Comparison of ENCODE assay signal across 10 mouse cellular contexts in the genomic region with DNA sequence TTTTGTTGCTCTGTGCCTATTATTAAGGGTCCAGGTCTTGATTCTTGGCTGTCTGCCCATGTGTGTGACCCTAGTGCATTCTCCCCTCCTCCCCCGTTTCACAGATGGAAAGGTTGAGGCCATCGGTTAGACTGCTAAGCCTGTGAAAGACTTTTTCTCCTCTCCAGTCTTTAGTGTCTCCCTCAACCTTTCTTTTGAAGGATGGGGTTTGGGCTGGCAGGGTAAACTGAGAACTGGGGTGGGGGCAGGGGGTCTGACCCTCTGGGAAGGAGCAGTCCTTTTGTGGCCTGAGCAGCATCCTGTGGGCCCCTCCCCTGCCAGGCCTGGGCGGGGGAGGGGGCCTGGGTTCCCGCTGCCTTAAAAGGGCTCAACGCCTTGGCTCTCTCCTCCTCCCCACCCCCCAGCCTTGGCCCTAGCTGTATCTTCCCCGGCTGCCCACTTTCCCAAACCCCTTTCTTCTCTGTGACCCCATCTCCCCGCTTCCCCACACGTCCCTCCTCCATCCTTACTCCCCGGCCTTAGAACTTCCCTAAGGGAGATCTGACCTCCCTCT. TPM values are rescaled to one million over a fixed set of nuclear protein-coding genes. Genes with fewer than 3 reads are reported as not detected.
DNase-seq lines count a peak whose midpoint lies in the region; ATAC-seq lines count a peak whose summit lies in the region.
"Had no signal": no experiment of that assay in that cellular context is flagged by ENCODE, and none has a peak within 500 bp of the region (broad histone marks: within the 10 kb centered on the region; RNA-seq: fewer than 3 reads in every experiment).

No protein-coding gene starts in this region.

- DNase-seq in adrenal gland, postnatal 14 days: peak; percentile 29
- no peak for DNase-seq in adrenal gland, adult 8-10 months
- no peak for DNase-seq in kidney, postnatal 14 days
- no peak for DNase-seq in embryonic facial prominence, embryonic 11.5 days (ENCODE audit: low spot score)
- no peak for DNase-seq in cerebellum, adult 18-20 months
- DNase-seq: cerebellum, adult 8-10 months; retina, postnatal 1 day had no signal

- no peaks in the 10 kb centered on the region for H3K9me3 ChIP-seq in kidney, embryonic 15.5 days (replicated peaks)
- no peaks in the 10 kb centered on the region for H3K9me3 ChIP-seq in embryonic facial prominence, embryonic 11.5 days (replicated peaks; ENCODE audit: control insufficient read depth, low read length)
- H3K9me3 ChIP-seq in liver, embryonic 16.5 days (replicated peaks; ENCODE audit: control insufficient read depth, low read length): no peaks in the 10 kb centered on the region

- ATAC-seq in kidney, embryonic 15.5 days (replicated peaks; ENCODE audit: low FRiP score): no peak
- ATAC-seq in embryonic facial prominence, embryonic 11.5 days (replicated peaks; ENCODE audit: insufficient number of reproducible peaks, low FRiP score, low TSS enrichment, low read depth): no peak
- ATAC-seq in liver, embryonic 16.5 days (ENCODE audit: low read depth): no peak
- no peak for ATAC-seq in cerebellum, adult (ENCODE audit: insufficient number of reproducible peaks, low FRiP score, low TSS enrichment)

- H3K4me3 ChIP-seq in kidney, embryonic 15.5 days (replicated peaks): peak overlapping the region; percentile 19
- H3K4me3 ChIP-seq in embryonic facial prominence, embryonic 11.5 days (ENCODE audit: low read depth, low read length): no peak overlapping the region
- no peak overlapping the region for H3K4me3 ChIP-seq in liver, embryonic 16.5 days (ENCODE audit: low read depth, low read length)

- H3K4me2 ChIP-seq in kidney, embryonic 15.5 days: peak overlapping the region; percentile 55
- H3K4me2 ChIP-seq in embryonic facial prominence, embryonic 11.5 days (ENCODE audit: low read depth, low read length): no peak overlapping the region; the same call in 1 of the 2 replicates
- no peak overlapping the region for H3K4me2 ChIP-seq in liver, embryonic 16.5 days (ENCODE audit: low read depth, low read length)

- H3K27ac ChIP-seq in kidney, embryonic 15.5 days: peak overlapping the region; percentile 75
- H3K27ac ChIP-seq in embryonic facial prominence, embryonic 11.5 days (replicated peaks; ENCODE audit: low read depth, low read length): 0 out of 2 replicates have a peak overlapping the region, but pooled peaks have one; percentile 41
- peak overlapping the region; percentile 36; the same call in 1 of the 2 replicates for H3K27ac ChIP-seq in liver, embryonic 16.5 days (ENCODE audit: low read length)

- H3K9ac ChIP-seq in kidney, embryonic 15.5 days: no peak overlapping the region
- no peak overlapping the region for H3K9ac ChIP-seq in embryonic facial prominence, embryonic 11.5 days (replicated peaks; ENCODE audit: low read length)
- no peak overlapping the region for H3K9ac ChIP-seq in liver, embryonic 16.5 days (ENCODE audit: low read depth, low read length)

- H3K27me3 ChIP-seq in kidney, embryonic 15.5 days: no peaks in the 10 kb centered on the region
- no peaks in the 10 kb centered on the region for H3K27me3 ChIP-seq in embryonic facial prominence, embryonic 11.5 days (ENCODE audit: control insufficient read depth, insufficient read depth, low read length)
- H3K27me3 ChIP-seq in liver, embryonic 16.5 days (ENCODE audit: control insufficient read depth, insufficient read depth, low read depth, low read length): peaks cover 15% of the 10 kb centered on the region

- H3K4me1 ChIP-seq in kidney, embryonic 15.5 days: peaks cover 56% of the 10 kb centered on the region
- H3K4me1 ChIP-seq in embryonic facial prominence, embryonic 11.5 days (ENCODE audit: control insufficient read depth, insufficient read depth, low read length): peaks cover 5% of the 10 kb centered on the region
- peaks cover 27% of the 10 kb centered on the region for H3K4me1 ChIP-seq in liver, embryonic 16.5 days (ENCODE audit: control insufficient read depth, low read depth, low read length)

- peaks cover 65% of the 10 kb centered on the region for H3K36me3 ChIP-seq in kidney, embryonic 15.5 days
- peaks cover 26% of the 10 kb centered on the region for H3K36me3 ChIP-seq in embryonic facial prominence, embryonic 11.5 days (replicated peaks; ENCODE audit: control insufficient read depth, insufficient read depth, low read depth, low read length)
- H3K36me3 ChIP-seq in liver, embryonic 16.5 days (ENCODE audit: control insufficient read depth, insufficient read depth): peaks cover 15% of the 10 kb centered on the region

- WGBS in kidney, embryonic 15.5 days: 15% methylated on average over 9 of the region's 9 CpGs
- 17% methylated on average over 9 of the region's 9 CpGs for whole genome bisulfite sequencing in embryonic facial prominence, embryonic 11.5 days
- 23% methylated on average over 6 of the region's 9 CpGs for WGBS in liver, embryonic 16.5 days (ENCODE audit: insufficient replicate concordance)

RNA-seq across cellular contexts. Expression of a gene that starts 1.3 kb away (rescaled TPM):
- total RNA-seq in adrenal gland, postnatal 14 days (2021): 64.2 and 65.6 TPM in 2 replicates
- 100 to 1,000 TPM; 118 to 287 (median 209) TPM for total RNA-seq in adrenal gland, adult 8-10 months (2022)
- 18.1 and 24.7 TPM in 2 replicates for polyA plus RNA-seq in kidney, embryonic 15.5 days (2015; fragmentation: Nextera tagmentation; extraction: Ambion mirVana)
- 5.1 and 6.5 TPM in 2 replicates for polyA plus RNA-seq in embryonic facial prominence, embryonic 11.5 days (2014; fragmentation: Nextera tagmentation; extraction: Ambion mirVana)
- 12.2 and 17.1 TPM in 2 replicates for polyA plus RNA-seq in liver, embryonic 16.5 days (2015; fragmentation: Nextera tagmentation; extraction: Ambion mirVana)

RNA-seq across cellular contexts. Expression of a gene that starts 9.0 kb away (rescaled TPM):
- total RNA-seq in adrenal gland, postnatal 14 days (2021): 45.7 and 47.7 TPM in 2 replicates
- 10 to 100 TPM; 54.9 to 74.1 (median 62.4) TPM for total RNA-seq in adrenal gland, adult 8-10 months (2022)
- polyA plus RNA-seq in kidney, embryonic 15.5 days (2015; fragmentation: Nextera tagmentation; extraction: Ambion mirVana): 15.4 and 18.7 TPM in 2 replicates
- 17.2 and 17.7 TPM in 2 replicates for polyA plus RNA-seq in embryonic facial prominence, embryonic 11.5 days (2014; fragmentation: Nextera tagmentation; extraction: Ambion mirVana)
- polyA plus RNA-seq in liver, embryonic 16.5 days (2015; fragmentation: Nextera tagmentation; extraction: Ambion mirVana): 2.4 and 3.5 TPM in 2 replicates

RNA-seq across cellular contexts. Expression of a gene that starts 9.4 kb away (rescaled TPM):
- total RNA-seq in adrenal gland, postnatal 14 days (2021): 13.3 and 15.3 TPM in 2 replicates
- total RNA-seq in adrenal gland, adult 8-10 months (2022): 10 to 100 TPM; 16.8 to 27.8 (median 20.2) TPM
- polyA plus RNA-seq in kidney, embryonic 15.5 days (2015; fragmentation: Nextera tagmentation; extraction: Ambion mirVana): 8.0 and 10.1 TPM in 2 replicates
- 10.0 and 10.5 TPM in 2 replicates for polyA plus RNA-seq in embryonic facial prominence, embryonic 11.5 days (2014; fragmentation: Nextera tagmentation; extraction: Ambion mirVana)
- 0.77 and 0.93 TPM in 2 replicates for polyA plus RNA-seq in liver, embryonic 16.5 days (2015; fragmentation: Nextera tagmentation; extraction: Ambion mirVana)

RNA-seq across cellular contexts. Expression of a gene that starts 30.5 kb away (rescaled TPM):
- total RNA-seq in adrenal gland, postnatal 14 days (2021): not detected in 2 replicates
- under 1 TPM in 1 of 4 experiments, not detected in 3; 0.24 TPM for total RNA-seq in adrenal gland, adult 8-10 months (2022)
- polyA plus RNA-seq in kidney, embryonic 15.5 days (2015; fragmentation: Nextera tagmentation; extraction: Ambion mirVana): not detected in 2 replicates
- not detected in 2 replicates for polyA plus RNA-seq in embryonic facial prominence, embryonic 11.5 days (2014; fragmentation: Nextera tagmentation; extraction: Ambion mirVana)
- polyA plus RNA-seq in liver, embryonic 16.5 days (2015; fragmentation: Nextera tagmentation; extraction: Ambion mirVana): not detected in 2 replicates

RNA-seq across cellular contexts. Expression of a gene that starts 33.2 kb away (rescaled TPM):
- total RNA-seq in adrenal gland, postnatal 14 days (2021): 0.19 TPM in 1 of 2 replicates, not detected in the other
- total RNA-seq in adrenal gland, adult 8-10 months (2022): not detected
- 2.9 and 3.4 TPM in 2 replicates for polyA plus RNA-seq in kidney, embryonic 15.5 days (2015; fragmentation: Nextera tagmentation; extraction: Ambion mirVana)
- polyA plus RNA-seq in embryonic facial prominence, embryonic 11.5 days (2014; fragmentation: Nextera tagmentation; extraction: Ambion mirVana): 2.4 TPM in 2 replicates
- 0.11 and 0.12 TPM in 2 replicates for polyA plus RNA-seq in liver, embryonic 16.5 days (2015; fragmentation: Nextera tagmentation; extraction: Ambion mirVana)
